Mouse (Mus musculus): ENCODE results near the gene BC048679. TPM values are rescaled to one million over a fixed set of nuclear protein-coding genes. Genes with fewer than 3 reads are reported as not detected.

BC048679 gene
- not detected in 2 replicates for total RNA-seq (2015)
- total RNA-seq (2017): not detected in 2 replicates

DNA sequence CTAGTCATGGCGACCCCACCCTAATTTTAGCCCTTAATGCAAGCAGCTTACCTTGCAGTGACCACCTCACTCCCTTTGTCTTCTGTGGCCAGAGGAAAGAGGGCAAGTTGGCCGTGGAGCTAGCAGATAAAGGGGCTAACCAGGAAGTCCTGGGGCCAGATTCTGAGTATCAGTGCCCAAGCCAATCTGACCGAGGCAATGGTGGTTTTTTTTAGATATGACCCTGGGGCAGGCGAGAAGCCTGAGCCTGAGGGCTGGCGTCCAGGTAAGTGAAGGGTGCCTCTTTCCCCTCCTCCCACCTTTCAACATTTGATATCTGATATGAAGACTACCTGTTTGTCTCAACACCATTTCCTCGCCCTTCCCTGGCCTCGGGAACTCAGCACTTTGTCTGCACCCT is at the start of gene BC048679:
BC048679 (minus strand) TSS at position 101 of the 400 bp plus-strand sequence.
- no peak for ATAC-seq (ENCODE audit: poor library complexity, severe bottlenecking)

DNA sequence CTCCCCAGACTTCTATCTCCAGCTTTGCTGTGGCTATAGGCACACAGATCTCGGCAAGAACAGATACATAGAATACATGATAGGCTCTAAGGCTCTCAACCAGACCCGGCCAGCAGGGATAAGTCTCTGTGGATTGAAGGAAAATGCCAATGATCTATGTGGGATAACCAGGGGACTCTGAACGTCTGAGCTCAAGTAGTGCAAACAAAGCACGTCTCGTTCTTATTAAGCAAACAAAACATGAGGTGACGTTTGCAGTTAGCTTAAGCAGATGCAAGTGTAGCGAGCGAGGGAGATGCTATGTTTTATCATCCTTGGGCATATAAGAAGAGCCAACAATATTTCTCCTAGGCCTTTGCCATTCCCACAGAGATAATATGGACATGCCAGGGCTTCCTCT is 44.9 kb upstream of the BC048679 start:
- ATAC-seq (ENCODE audit: poor library complexity, severe bottlenecking): no peak

DNA sequence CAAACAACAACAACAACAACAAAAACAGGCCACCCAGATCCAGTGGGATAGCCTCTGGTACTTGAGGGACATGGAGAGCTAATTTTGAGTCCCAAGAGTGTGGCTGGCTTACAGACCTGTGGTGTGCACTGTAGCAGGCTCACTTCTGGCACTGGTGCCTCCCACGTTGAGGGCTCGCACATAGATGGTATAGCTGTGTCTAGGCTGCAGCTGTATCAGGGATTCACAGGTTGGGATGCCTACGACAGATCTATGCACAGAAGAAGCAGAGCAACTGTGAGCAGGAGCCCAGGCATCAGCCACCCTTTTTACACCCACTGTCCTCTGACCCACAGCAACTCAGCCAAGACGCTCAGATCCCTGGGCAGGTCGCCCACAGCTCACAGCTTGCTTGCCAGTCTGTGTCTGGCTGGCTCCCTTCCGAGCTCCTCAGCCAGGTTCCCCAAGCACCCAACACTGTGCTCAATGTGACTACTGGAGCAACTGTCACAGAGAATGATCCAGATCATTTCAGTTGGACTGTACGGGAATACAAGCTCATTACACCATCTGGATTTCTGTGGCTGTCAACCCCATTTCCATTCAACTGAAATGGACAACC is 43.9 kb upstream of the BC048679 start:
- ATAC-seq (ENCODE audit: poor library complexity, severe bottlenecking): no peak

DNA sequence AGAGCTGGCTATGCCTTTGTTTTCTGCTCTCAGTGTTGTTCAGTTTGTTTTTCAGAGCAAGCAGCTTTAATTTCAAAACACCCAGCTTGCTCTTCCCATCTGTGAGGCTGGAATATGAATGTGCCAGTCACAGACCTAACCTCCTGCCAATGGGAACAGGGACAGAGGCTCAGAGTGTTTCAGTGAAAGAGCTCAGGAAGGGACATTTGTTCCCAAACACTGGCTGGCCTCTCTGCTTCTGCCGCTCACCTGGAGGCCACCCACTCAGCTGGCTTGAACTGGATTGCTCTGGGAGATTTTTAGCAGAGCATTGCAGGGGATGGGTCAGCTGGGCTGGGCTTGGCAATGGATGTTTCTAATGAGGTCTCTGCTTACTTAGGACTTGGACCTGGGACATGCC is 42.9 kb upstream of the BC048679 start:
- ATAC-seq (ENCODE audit: poor library complexity, severe bottlenecking): no peak

DNA sequence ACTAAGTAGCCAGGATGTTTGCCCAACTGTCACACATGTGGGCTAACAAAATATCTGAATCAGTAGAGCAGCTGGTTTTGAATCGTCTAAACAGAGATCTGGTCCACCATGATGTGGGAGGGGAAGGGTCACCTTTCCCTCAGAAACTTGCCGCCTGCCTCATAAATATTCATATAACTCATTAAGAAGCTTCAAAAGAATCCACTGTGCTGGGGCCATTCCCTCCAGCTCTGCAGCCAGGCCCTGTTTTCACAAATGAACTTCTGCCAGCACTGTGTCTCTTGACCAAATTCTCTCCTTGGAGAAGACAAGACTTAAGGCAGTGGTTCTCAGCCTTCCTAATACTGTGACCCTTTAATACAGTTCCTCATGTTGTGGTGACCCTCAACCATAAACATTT is 41.5 kb upstream of the BC048679 start:
- no peak for ATAC-seq (ENCODE audit: poor library complexity, severe bottlenecking)

DNA sequence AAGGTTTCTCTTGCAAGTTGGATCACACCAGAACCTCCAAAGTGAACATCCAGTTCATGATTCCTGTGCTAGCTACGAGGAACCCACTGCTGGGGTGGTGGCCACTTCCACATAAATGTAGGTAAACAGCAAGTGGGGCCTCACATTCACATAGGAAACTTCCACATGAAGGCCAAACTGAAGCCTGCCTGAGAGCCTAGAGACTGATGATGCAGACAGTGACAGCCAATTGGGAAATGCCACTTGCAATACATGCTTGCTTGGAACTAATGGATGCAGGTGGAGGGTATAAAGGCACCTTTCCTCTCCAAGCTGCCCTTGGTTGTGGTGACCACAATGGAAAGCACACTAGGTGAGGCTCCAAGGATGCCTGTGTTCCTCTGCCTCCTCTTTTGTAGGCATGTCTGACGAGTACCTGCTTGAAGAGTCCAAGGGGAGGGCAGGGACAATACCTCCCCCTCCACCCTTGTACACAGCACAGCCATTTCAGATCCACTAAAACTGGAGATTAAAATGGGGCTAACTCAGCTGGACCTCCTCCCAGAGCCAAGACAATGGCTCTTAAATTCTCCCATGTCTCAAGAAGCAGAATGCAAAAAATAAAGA is 40.1 kb upstream of the BC048679 start:
- ATAC-seq (ENCODE audit: poor library complexity, severe bottlenecking): no peak

DNA sequence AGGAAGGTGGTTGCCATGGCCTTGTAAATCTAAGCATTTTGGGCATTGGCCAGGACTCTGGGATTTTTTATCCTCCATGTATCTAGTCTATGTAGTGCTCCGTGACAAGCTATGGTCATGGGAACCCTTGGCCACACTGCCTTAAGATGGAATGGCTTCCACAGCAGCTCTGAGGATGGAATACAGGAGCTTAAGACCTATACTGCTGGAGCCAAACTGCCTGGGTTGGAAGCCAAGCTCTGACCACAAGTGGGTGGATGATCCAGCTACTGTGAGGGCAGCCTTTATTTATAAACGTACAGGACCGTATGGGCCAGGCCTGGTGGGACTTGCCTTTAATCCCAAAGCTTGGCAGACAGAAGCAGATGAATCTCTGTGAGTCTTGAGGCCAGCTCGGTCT is 38.4 kb upstream of the BC048679 start:
- ATAC-seq (ENCODE audit: poor library complexity, severe bottlenecking): no peak

DNA sequence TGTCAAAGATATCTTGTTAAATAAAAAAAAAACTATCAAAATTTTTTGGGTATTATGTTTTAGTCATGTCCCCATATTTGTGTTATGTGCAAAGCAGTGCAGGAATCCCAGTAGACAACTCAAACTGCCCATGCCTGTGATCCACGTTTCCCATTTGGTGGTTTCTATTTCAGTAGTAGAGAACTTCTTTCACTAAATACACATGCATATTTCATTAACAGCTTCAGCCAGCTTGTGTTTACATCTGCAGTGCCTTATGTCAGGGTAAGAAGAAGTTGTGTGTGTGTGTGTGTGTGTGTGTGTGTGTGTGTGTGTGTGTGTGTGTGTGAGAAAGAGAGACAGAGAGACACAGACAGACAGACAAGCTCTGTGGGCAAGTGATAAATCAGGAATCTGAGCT is 33.4 kb upstream of the BC048679 start:
- no peak for ATAC-seq (ENCODE audit: poor library complexity, severe bottlenecking)

DNA sequence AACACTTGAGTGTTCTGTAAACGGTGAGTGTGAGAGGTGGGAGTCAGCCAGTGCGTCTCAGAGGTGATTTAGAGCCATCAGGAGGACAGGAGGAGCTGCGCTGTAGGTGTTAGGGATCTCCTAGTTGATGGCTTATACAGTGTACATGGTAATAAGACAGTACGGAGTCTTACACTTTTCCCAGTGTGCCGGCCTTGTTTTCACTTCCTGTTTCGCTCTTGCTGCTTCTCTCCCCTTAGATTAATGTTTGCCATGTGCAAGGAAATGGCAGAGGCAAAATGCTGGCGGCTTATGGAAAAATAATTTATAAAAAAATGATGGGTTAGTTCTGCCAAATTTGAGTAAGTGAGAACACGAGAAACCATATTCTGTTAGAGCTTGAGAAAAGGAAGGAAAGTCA is 30.8 kb upstream of the BC048679 start:
- ATAC-seq (ENCODE audit: poor library complexity, severe bottlenecking): peak; percentile 74

DNA sequence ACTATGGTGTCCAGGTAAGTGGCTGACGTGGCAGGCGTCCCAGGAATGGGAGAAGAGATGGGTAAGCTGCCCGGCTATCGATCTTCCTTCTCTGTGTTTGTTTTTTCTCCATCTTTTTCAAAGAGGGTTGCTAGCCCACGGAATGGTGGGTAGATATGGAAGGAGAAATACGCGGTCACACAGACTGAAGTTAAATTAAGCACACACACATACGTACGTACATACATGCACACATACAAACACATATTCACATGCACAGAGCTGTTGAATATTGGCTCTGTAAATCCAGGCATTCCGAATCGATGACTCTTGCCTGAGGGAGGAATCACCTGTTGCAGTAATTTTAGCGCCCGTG is 25.6 kb upstream of the BC048679 start:
- no peak for ATAC-seq (ENCODE audit: poor library complexity, severe bottlenecking)

DNA sequence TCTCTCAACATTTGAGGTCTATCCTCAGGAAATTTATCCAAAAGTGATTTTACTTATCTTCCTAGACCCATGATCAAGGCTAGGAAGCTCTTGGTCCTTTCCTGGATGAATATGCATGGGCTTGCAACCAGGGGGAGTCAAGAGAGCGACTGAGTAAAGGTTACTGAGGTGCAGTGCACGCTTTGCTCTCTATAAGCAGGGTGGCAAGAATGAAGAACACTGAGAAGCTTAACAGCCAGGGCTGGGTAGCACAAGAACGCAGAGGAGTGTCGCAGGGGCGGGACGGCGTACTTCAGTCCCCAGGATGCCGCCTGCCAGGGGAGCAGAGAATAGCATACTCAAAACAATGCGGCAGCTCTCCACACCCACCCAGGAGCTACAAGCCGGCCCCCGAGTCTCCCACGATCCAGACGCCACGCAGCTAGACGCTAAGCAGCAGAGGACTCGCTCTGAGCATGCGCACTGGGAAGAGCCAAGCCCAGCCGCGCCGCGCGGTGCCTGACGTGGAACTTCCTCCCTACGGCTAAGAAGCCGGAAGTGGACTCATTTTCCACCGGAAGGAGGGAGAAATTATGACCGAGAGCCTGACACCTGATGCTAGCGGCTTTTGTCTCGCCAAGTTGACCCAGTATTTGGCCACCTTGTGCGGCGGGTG is 25.1 kb upstream of the BC048679 start:
- ATAC-seq (ENCODE audit: poor library complexity, severe bottlenecking): peak; percentile 98

DNA sequence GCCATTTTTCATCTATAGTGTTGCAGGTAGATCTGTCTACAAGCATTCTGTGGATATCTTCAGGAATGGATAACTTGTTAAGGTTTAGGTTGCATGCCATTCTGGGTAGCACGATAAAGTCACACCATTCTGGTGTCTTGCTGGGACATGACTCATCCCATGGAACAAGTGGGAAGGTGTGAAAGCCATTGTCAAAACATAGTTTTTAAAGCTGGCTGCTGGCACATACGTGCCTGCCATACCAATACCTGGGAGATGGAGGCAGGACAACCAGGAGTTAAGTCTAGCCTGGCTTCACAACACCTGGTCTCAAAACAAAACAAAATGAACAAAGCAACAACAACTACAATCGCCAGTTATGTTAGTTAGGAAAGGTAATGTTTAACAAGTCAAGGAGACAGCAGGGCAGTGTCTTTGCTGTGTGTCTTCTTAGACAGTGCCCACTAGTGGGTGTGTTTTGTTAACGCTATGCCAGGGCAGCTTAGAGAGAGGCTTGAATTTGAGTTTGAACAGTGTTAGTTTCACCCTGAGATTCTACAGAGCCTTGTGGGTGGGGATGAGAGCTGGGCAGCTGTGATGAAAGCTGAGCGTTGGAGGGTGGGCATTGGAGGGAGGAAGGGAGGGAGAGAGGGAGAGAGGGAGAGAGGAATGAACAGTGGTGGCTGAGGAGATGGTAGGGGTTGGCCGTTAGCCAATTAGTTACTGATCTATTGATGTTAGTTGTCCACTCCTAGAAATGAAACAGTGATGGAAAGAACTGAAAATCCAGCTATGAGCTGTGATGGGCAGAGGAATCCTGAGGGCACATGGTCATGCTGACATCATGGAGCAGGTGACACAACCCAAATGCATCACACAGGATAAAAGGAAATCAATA is 18.3 kb upstream of the BC048679 start:
- no peak for ATAC-seq (ENCODE audit: poor library complexity, severe bottlenecking)

DNA sequence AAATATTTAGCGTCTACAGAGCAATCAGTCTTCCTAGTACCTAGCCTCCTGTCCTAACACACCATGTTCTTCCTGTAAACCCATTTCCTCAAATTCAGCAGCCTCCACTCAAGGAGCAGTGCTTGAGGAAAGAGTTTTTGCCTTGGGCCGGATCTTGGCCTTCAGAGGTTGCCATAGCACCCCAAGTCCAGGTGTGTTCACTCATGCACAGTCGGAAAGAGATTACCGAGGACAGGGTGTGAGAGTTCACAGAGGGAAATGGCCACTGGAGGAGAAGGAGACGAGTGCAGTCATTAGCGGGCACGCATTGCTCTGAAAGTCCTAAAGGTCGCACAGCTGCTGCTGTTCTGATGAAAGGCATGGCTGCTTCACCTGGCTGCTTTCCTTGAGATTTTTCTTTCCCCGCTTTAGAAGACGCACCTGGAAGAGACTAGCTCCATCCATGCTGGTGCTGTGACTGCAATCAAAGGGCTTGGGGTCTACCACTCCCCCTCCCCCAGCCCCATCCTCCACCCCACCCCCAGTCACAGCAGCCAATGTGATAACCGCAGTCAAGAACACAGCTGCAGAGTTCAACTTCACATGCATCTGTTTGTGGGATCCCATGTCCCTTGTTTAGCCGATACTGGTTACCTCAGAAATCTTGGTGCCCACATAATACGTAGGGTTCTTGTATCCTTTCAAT is 17.0 kb upstream of the BC048679 start:
- no peak for ATAC-seq (ENCODE audit: poor library complexity, severe bottlenecking)

DNA sequence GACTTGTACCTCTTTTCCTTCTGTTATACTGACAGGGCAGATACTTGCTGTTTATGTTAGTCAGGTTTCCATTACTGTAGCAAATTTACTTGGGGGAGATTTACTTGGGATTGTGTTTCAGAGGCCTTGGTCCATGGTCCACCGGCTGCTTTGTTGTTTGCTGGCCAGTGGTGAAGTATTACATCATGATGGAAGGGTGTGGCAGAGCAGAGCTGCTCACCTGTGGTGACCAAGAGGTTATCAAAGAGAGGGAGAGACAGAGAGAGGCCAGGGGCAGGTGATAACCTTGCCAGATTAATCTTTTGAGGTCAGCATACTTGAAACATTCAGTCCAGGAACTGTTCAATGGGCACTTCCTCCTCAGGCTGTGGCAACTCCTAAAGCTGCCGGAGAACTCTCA is 3.0 kb upstream of the BC048679 start:
- no peak for ATAC-seq (ENCODE audit: poor library complexity, severe bottlenecking)

DNA sequence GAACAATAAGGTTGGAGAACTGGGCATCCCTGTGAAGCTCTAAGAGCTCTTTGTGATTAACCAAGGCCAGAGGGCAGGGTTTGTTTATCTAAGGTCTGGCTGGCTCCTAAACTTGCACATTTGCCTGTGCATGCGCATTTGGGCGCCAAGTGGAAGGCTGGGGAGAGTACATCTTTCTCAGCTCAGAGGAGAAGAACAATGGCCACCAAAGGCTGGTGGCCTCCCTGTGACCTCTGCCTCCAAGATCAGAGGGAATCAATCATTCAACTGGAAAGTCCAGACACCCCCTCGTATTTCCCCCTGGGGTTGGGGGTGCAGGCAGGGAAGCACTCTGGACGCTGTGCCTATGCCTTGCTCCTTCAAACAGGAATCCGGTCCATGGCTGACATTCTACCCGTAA is 910 bp downstream of the BC048679 start:
- no peak for ATAC-seq (ENCODE audit: poor library complexity, severe bottlenecking)

DNA sequence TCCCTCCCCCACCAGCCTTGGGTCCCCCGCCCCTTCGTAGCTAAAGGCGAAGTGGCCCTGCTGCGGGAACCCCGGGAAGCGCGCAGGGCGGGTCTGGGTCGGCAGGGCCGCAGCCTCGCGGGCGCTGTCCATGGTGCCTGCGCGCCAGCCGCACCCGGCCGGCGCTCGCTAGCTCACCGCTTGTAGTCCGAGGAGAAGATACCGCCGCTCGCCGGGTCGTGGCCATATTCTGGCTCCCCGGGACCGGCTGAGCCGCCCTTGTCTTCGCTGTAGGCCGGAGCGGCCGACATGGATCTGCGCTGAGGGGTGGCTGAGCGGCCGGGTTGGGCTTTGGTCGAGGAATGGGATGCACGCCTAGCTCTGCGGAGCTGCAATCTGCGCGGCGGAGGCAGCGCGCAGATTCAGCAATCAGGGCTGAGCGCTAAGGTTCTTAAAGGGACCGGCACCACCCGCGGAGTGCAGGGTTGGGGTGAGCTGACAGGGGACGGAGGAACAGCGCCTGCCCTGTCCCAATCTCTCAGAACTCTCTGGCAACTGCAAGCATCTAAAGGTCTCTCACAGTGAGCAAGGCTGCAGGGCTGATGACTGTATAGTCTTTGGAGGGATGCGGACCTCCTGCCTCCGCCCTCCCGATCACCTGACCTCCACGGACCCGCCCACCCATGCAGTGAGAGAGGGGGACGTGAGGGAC is 4.6 kb downstream of the BC048679 start, which contains the start of gene Ap3b2:
Ap3b2 (minus strand) TSS at position 595 of the 691 bp plus-strand sequence.
- ATAC-seq (ENCODE audit: poor library complexity, severe bottlenecking): peak; percentile 35

DNA sequence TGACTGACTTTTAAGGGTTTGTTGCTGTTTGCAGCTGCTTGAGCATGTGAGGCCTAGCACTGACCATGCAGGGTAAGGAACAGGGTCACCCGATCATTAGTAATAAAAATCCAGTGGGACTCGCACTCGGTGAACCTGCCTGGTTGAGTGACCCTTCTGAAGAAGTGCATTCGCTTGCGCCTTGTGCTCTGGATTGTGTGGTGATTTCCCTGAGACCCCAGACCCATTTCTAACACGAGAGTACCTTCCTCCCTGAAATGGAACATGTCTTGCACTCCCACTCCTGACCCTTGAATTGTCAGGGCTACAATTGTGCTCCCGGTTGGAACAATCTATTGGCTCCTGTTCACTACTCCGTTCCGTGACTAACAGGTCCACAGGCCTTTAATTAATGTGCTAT is 5.5 kb downstream of the BC048679 start:
- ATAC-seq (ENCODE audit: poor library complexity, severe bottlenecking): no peak

DNA sequence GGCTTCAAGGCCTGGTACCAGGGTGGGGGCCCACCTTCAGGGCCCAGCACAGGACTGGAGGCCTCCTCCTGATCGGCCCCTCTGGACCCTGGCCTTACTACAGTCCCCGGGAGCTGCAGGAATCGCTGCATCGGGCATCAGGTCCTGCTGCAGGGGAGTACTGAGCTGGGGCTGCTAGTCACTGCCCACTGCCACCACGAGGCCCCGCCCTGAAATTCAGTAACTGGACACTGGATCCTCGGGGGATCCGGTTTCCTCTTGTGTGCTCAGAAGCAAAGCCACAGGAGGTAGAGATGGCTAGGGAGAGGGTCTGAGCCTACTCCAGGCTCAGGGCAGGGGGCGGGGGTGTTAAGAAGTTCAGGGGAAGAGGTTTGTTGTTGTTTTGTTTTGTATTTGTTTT is 8.4 kb downstream of the BC048679 start:
- no peak for ATAC-seq (ENCODE audit: poor library complexity, severe bottlenecking)

DNA sequence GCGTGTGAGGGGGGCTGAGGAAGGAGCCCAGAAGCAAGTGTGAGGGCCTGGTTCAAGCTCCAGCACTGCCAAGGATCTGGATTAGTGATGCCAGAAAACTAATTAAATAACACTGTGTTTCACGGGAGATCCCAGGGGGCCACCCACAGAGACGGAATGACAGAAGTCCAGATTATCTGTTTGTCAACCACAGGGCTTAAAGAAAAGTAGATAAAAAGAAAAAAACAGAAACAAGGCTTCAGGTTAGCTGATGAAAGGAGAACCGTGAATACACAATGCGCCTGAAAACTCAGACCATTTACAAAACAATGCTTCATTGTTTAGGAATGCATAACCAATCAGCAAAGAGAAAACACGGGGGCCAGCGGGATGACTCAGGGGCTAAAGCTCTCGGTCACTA is 17.3 kb downstream of the BC048679 start:
- ATAC-seq (ENCODE audit: poor library complexity, severe bottlenecking): no peak

DNA sequence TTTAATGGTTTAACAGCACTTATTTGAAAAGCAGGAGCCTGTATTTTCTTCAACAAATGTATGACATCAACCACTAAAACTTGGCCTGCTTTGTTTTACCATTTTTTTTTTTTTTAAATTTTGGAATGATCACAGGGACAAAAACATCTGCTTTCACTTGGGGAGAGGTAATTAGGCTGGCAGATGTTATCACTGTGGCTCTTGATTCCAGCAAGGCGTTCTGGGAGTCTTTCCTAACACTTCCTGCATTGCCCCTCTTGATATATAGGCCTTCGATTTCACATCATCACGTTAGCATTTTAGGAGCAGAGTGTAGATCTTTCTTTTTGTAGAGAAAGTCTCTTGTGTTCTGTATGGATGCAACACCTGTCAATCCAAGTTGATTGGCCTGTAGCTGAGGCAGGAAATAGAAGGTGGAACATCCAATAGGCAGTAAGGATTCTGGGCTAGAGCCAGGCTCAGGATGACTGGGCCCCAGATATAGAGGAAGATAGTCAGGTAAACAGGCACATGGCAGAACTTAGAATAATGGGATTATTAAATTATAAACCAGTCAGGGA is 18.5 kb downstream of the BC048679 start:
- no peak for ATAC-seq (ENCODE audit: poor library complexity, severe bottlenecking)
